Mouse (Mus musculus): ENCODE results near the gene Smurf2.

- TF ChIP-seq CTCF (IDR thresholded peaks at IDR 0.05; ENCODE audit: low read depth, low read length) (no peak), TAL1 (conservative IDR thresholded peaks at IDR 0.05; ENCODE audit: low read depth, low read length) (no peak), GATA1 (IDR thresholded peaks at IDR 0.05; ENCODE audit: borderline replicate concordance, low read length) (no peak)
Observed at GRCm38 (mm10) chr11:106814601-106815320, 105.8 kb downstream of the Smurf2 start.
